Mouse (Mus musculus): ENCODE measurements around the gene Tesc. TPM values are rescaled to one million over a fixed set of nuclear protein-coding genes. Genes with fewer than 3 reads are reported as not detected.

The Tesc gene
- total and polyA plus RNA-seq, 2 experiments from 2014 or later = 17.6 to 20.7 TPM

DNA sequence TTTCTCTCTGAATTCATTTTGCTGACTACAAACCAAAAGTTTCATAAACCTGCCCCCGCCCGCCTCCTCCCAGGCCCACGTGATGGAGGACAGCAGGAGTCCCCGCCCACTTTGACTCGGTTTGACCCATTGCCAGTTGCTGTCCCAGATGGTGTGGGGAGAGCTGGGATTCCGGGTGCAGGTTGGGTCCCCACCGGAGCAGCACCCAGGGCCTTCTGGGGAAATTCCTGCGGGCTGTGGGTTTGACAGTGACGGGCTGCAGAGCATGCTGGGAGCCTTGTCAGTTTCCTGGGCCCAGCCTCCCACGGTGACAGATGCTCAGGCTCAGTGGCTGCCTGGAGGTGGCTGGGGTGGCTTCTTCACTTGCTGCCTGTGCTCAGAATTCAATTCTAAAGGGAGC is 1.9 kb downstream of the Tesc start:
- ATAC-seq (ENCODE audit: insufficient read depth, low read depth) (no peak), DNase-seq (ENCODE audit: low spot score) (no peak)
- Histone ChIP-seq H3K4me3 (ENCODE audit: low read depth, low read length) (peak overlapping the region; percentile 53), H3K27ac (ENCODE audit: low read depth) (no peak overlapping the region), H3K4me1 (ENCODE audit: control insufficient read depth, insufficient read depth) (peaks cover 17% of the 10 kb centered on the region; the same call in 1 of the 2 replicates), H3K9ac (replicated peaks; ENCODE audit: low read depth, low read length) (no peak overlapping the region), H3K36me3 (replicated peaks; ENCODE audit: control insufficient read depth, insufficient read depth, low read length) (no peaks in the 10 kb centered on the region), H3K4me2 (ENCODE audit: low read depth, low read length) (peak overlapping the region; percentile 83), H3K9me3 (replicated peaks; ENCODE audit: control insufficient read depth, low read length) (no peaks in the 10 kb centered on the region), H3K27me3 (ENCODE audit: control insufficient read depth, insufficient read depth, low read length) (peaks cover 37% of the 10 kb centered on the region)
- TF ChIP-seq EP300 (IDR thresholded peaks at IDR 0.05; ENCODE audit: low read depth) = no peak
- WGBS = 2% methylated on average over 10 of the region's 10 CpGs

DNA sequence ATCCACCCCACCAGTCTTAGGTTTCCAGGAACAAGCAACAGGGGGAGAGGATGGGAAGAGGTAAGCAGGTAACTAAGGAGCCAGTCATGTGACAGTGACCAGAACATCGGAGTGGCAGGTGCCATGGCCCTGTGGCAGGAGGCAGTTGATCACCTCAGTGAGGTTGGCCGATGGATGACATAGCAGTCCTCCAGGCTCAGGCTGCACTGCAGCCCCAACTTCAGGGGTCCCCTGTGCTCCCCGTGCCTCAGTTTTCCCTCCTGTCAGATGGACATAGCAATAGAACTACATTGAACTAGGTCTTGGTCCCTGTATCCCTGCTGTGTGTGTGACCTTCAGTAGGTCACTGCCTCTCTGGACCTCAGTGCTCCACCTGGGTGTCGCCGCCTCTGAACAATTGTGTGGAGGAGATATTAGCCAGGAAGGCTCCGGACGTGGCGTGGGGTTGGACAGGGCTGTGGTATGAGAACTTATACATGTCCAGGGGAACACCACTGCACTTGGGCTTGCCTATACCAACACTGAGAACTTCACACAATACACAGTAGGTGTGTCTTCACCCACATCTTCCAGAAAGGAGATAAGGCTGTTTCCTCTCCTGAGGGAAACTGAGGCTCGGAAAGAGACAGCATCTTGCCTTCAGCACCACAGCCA is 2.6 kb downstream of the Tesc start:
- Histone ChIP-seq H3K9ac (replicated peaks; ENCODE audit: low read depth, low read length) (no peak overlapping the region), H3K27me3 (ENCODE audit: control insufficient read depth, insufficient read depth, low read length) (peaks cover 37% of the 10 kb centered on the region), H3K36me3 (replicated peaks; ENCODE audit: control insufficient read depth, insufficient read depth, low read length) (no peaks in the 10 kb centered on the region), H3K9me3 (replicated peaks; ENCODE audit: control insufficient read depth, low read length) (peaks cover 3% of the 10 kb centered on the region; the same call in 1 of the 2 replicates), H3K4me2 (ENCODE audit: low read depth, low read length) (no peak overlapping the region), H3K27ac (ENCODE audit: low read depth) (no peak overlapping the region), H3K4me3 (ENCODE audit: low read depth, low read length) (no peak overlapping the region), H3K4me1 (ENCODE audit: control insufficient read depth, insufficient read depth) (peaks cover 17% of the 10 kb centered on the region; the same call in 1 of the 2 replicates)
- DNase-seq (ENCODE audit: low spot score) (no peak), ATAC-seq (ENCODE audit: insufficient read depth, low read depth) (no peak)
- 84% methylated on average over 9 of the region's 9 CpGs for WGBS
- TF ChIP-seq EP300 (IDR thresholded peaks at IDR 0.05; ENCODE audit: low read depth) (no peak), CTCF (IDR thresholded peaks at IDR 0.05; ENCODE audit: low read depth) (no peak)

- no peak for ATAC-seq (ENCODE audit: insufficient read depth, low read depth)
Observed at GRCm38 (mm10) chr5:118031059-118031458, 3.5 kb downstream of the Tesc start.

DNA sequence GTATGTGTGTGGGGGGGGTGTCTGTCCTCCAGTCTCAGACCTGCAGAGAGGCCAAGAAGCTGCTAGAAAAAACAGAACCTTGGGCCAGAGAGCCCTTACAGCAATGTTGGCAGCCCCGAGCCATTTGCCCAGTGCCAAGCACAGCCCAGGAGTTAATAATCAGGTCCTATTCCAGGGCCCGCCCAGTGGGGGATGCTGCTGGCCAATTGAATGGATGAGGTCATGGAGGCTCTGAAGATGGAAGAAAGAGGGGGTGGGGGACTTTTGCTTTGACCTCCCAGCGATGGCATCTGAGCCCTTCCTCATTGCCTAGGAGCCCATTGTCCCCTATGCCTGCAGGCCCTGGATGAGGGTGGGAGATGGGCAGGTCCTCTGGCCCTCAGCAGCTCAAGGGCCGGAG is 4.0 kb downstream of the Tesc start:
- no peaks in the 10 kb centered on the region for H3K36me3 ChIP-seq (replicated peaks; ENCODE audit: control insufficient read depth, insufficient read depth, low read length)
- no peak overlapping the region for H3K4me3 ChIP-seq (ENCODE audit: low read depth, low read length)
- DNase-seq (ENCODE audit: low spot score) (no peak), ATAC-seq (ENCODE audit: insufficient read depth, low read depth) (no peak)
- H3K9me3 ChIP-seq (replicated peaks; ENCODE audit: control insufficient read depth, low read length) = peaks cover 5% of the 10 kb centered on the region; the same call in 1 of the 2 replicates
- no peak overlapping the region for H3K4me2 ChIP-seq (ENCODE audit: low read depth, low read length)
- TF ChIP-seq EP300 (IDR thresholded peaks at IDR 0.05; ENCODE audit: low read depth) (no peak), CTCF (IDR thresholded peaks at IDR 0.05; ENCODE audit: low read depth) (no peak)
- no peak overlapping the region for H3K9ac ChIP-seq (replicated peaks; ENCODE audit: low read depth, low read length)
- peaks cover 17% of the 10 kb centered on the region; the same call in 1 of the 2 replicates for H3K4me1 ChIP-seq (ENCODE audit: control insufficient read depth, insufficient read depth)
- 60% methylated on average over 4 of the region's 4 CpGs for WGBS
- H3K27me3 ChIP-seq (ENCODE audit: control insufficient read depth, insufficient read depth, low read length) = peaks cover 30% of the 10 kb centered on the region
- H3K27ac ChIP-seq (ENCODE audit: low read depth) = no peak overlapping the region

More at GRCm38 (mm10) chr5:118031059-118031458, 3.5 kb downstream of the Tesc start:
- 45% methylated on average over 5 of the region's 5 CpGs for WGBS
- H3K36me3 ChIP-seq (replicated peaks; ENCODE audit: control insufficient read depth, insufficient read depth, low read length) = no peaks in the 10 kb centered on the region
- H3K27me3 ChIP-seq (ENCODE audit: control insufficient read depth, insufficient read depth, low read length) = peaks cover 33% of the 10 kb centered on the region
- TF ChIP-seq CTCF (IDR thresholded peaks at IDR 0.05; ENCODE audit: low read depth) (no peak), EP300 (IDR thresholded peaks at IDR 0.05; ENCODE audit: low read depth) (no peak)
- no peak overlapping the region for H3K9ac ChIP-seq (replicated peaks; ENCODE audit: low read depth, low read length)
- DNase-seq (ENCODE audit: low spot score) = no peak
- no peak overlapping the region for H3K4me2 ChIP-seq (ENCODE audit: low read depth, low read length)
- peaks cover 17% of the 10 kb centered on the region; the same call in 1 of the 2 replicates for H3K4me1 ChIP-seq (ENCODE audit: control insufficient read depth, insufficient read depth)
- H3K27ac ChIP-seq (ENCODE audit: low read depth) = no peak overlapping the region
- H3K9me3 ChIP-seq (replicated peaks; ENCODE audit: control insufficient read depth, low read length) = peaks cover 5% of the 10 kb centered on the region; the same call in 1 of the 2 replicates
- no peak overlapping the region for H3K4me3 ChIP-seq (ENCODE audit: low read depth, low read length)

GRCm38 (mm10) chr5:118033328-118033727 is 5.8 kb downstream of the Tesc start:
- DNase-seq (ENCODE audit: low spot score) (no peak), ATAC-seq (ENCODE audit: insufficient read depth, low read depth) (no peak)
- H3K4me2 ChIP-seq (ENCODE audit: low read depth, low read length) = no peak overlapping the region
- no peak overlapping the region for H3K9ac ChIP-seq (replicated peaks; ENCODE audit: low read depth, low read length)
- peaks cover 12% of the 10 kb centered on the region for H3K27me3 ChIP-seq (ENCODE audit: control insufficient read depth, insufficient read depth, low read length)
- no peaks in the 10 kb centered on the region for H3K36me3 ChIP-seq (replicated peaks; ENCODE audit: control insufficient read depth, insufficient read depth, low read length)
- no peak for TF ChIP-seq EP300 (IDR thresholded peaks at IDR 0.05; ENCODE audit: low read depth)
- TF ChIP-seq CTCF (IDR thresholded peaks at IDR 0.05; ENCODE audit: low read depth) = no peak
- 6% methylated on average over 4 of the region's 4 CpGs for WGBS
- no peak overlapping the region for H3K27ac ChIP-seq (ENCODE audit: low read depth)
- peaks cover 5% of the 10 kb centered on the region; the same call in 1 of the 2 replicates for H3K9me3 ChIP-seq (replicated peaks; ENCODE audit: control insufficient read depth, low read length)
- H3K4me3 ChIP-seq (ENCODE audit: low read depth, low read length) = no peak overlapping the region
- H3K4me1 ChIP-seq (ENCODE audit: control insufficient read depth, insufficient read depth) = 0 out of 2 replicates have a peak, but pooled peaks cover 2% of the 10 kb centered on the region
